Mouse (Mus musculus): ENCODE results near the gene Dis3. TPM values are rescaled to one million over a fixed set of nuclear protein-coding genes. Genes with fewer than 3 reads are reported as not detected.

Gene Dis3
- total RNA-seq (2014; rRNA removed), result 7.3 and 7.8 TPM in 2 replicates
- polyA plus RNA-seq (2012; rRNA removed), result 2.0 and 2.5 TPM in 2 replicates

DNA sequence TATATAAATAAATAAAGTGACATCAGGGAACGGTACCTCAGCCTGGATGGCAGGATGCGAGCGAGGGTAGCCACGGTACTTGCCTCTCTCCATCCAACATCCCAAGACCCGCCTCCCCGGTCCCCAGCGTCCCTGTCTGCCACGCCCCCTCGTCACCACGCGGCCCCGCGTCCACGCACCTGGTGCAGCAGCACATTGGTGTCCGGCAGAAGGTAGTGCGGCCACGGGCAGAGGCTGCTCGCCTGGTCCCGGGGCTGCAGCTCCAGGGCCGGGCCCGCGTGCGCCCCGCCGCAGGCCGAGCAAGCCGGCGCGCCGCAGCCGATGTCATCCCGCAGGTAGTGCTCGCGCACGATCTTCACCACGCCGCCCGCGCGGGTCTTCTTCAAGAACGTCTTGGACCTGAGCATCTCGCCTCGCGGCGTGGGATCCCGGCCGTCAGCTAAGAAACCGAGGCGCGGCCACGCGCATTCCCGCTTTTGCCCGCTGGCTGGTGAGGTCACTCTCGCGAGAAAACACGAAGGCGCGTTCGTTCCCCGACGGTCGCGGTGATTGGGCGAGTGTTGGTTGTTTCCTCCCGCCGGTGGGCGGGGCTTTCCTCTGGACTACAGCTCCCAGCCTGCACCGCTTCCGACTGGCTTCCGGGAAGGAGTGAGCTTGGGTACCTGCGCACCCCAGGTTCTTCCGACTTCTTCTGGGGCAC, at the start of gene Dis3, which contains the start of gene Pibf1:
Gene Dis3, minus strand, starts transcription at position 504 of the 700 bp plus-strand sequence.
Gene Pibf1, plus strand, starts transcription at position 158 of the 700 bp plus-strand sequence.
- TF ChIP-seq CTCF (IDR thresholded peaks at IDR 0.05; ENCODE audit: low read depth, low read length) (no peak), POLR2A (IDR thresholded peaks at IDR 0.05; ENCODE audit: extremely low read depth, insufficient read depth, low read length) (peak; percentile 31; the same call in 1 of the 2 replicates)
- peak within 1 kb of the TSS; percentile 83 for H3K9ac ChIP-seq (ENCODE audit: low read depth, low read length)
- peaks cover 3% of the 10 kb centered on the region; the same call in 1 of the 2 replicates for H3K79me2 ChIP-seq (ENCODE audit: control insufficient read depth, insufficient read depth, low read length)
- no peaks in the 10 kb centered on the region for H3K27me3 ChIP-seq (ENCODE audit: control insufficient read depth, insufficient read depth, low read length)
- peak within 1 kb of the TSS; percentile 87 for H3K4me3 ChIP-seq (ENCODE audit: insufficient read depth, low read depth, low read length)
- no peak within 1 kb of the TSS for H3K27ac ChIP-seq (replicated peaks; ENCODE audit: insufficient read depth, low read depth, low read length)
- H3K36me3 ChIP-seq (ENCODE audit: control insufficient read depth, insufficient read depth, low read length), result peaks cover 15% of the 10 kb centered on the region
- peak; percentile 84 for DNase-seq (ENCODE audit: extremely low read depth, low read depth, low spot score)
- H3K4me1 ChIP-seq (ENCODE audit: control insufficient read depth, insufficient read depth, low read length), result no peaks in the 10 kb centered on the region; the same call in 1 of the 2 replicates
- WGBS, result under 1% methylated on average over 73 of the region's 73 CpGs

- TF ChIP-seq CTCF (IDR thresholded peaks at IDR 0.05; ENCODE audit: low read depth, low read length) (no peak), POLR2A (IDR thresholded peaks at IDR 0.05; ENCODE audit: extremely low read depth, insufficient read depth, low read length) (no peak)
- Histone ChIP-seq H3K36me3 (ENCODE audit: control insufficient read depth, insufficient read depth, low read length) (peaks cover 15% of the 10 kb centered on the region), H3K27ac (replicated peaks; ENCODE audit: insufficient read depth, low read depth, low read length) (no peak overlapping the region), H3K79me2 (ENCODE audit: control insufficient read depth, insufficient read depth, low read length) (no peaks in the 10 kb centered on the region), H3K4me1 (ENCODE audit: control insufficient read depth, insufficient read depth, low read length) (no peaks in the 10 kb centered on the region), H3K27me3 (ENCODE audit: control insufficient read depth, insufficient read depth, low read length) (no peaks in the 10 kb centered on the region), H3K9ac (ENCODE audit: low read depth, low read length) (no peak overlapping the region), H3K4me3 (ENCODE audit: insufficient read depth, low read depth, low read length) (no peak overlapping the region)
- 93% methylated on average over 1 of the region's 1 CpGs for WGBS
- DNase-seq (ENCODE audit: extremely low read depth, low read depth, low spot score), result no peak
Observed at GRCm38 (mm10) chr14:99146841-99147240, 47.3 kb upstream of the Dis3 start.

GRCm38 (mm10) chr14:99141786-99142633, 42.4 kb upstream of the Dis3 start:
- Histone ChIP-seq H3K79me2 (ENCODE audit: control insufficient read depth, insufficient read depth, low read length) (no peaks in the 10 kb centered on the region), H3K27ac (replicated peaks; ENCODE audit: insufficient read depth, low read depth, low read length) (no peak overlapping the region), H3K4me3 (ENCODE audit: insufficient read depth, low read depth, low read length) (no peak overlapping the region), H3K27me3 (ENCODE audit: control insufficient read depth, insufficient read depth, low read length) (no peaks in the 10 kb centered on the region), H3K9ac (ENCODE audit: low read depth, low read length) (no peak overlapping the region), H3K36me3 (ENCODE audit: control insufficient read depth, insufficient read depth, low read length) (peaks cover 12% of the 10 kb centered on the region), H3K4me1 (ENCODE audit: control insufficient read depth, insufficient read depth, low read length) (no peaks in the 10 kb centered on the region)
- WGBS, result 39% methylated on average over 15 of the region's 15 CpGs
- TF ChIP-seq POLR2A (IDR thresholded peaks at IDR 0.05; ENCODE audit: extremely low read depth, insufficient read depth, low read length) (no peak), CTCF (IDR thresholded peaks at IDR 0.05; ENCODE audit: low read depth, low read length) (peak; percentile 96)
- DNase-seq (ENCODE audit: extremely low read depth, low read depth, low spot score), result peak; percentile 57

DNA sequence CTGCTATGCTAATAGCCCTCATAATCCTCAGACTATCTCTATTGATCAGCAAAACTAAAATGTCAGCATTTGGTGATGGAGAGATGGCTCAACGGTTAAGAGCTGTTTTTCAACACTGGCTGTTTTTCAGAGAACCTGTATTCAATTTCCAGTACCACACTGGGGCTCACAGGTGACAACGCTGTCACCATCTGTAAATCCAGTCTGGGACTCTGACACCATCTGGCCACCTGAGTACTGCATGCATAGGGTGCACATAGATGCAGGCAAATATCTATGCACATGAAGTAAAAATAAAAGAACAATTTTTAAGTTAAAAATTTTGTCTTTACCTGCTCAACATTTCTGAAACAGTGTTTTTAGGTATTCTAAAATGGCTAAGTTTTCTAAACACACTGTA, 40.5 kb upstream of the Dis3 start:
- no peak for DNase-seq (ENCODE audit: extremely low read depth, low read depth, low spot score)
- H3K79me2 ChIP-seq (ENCODE audit: control insufficient read depth, insufficient read depth, low read length), result no peaks in the 10 kb centered on the region
- H3K27me3 ChIP-seq (ENCODE audit: control insufficient read depth, insufficient read depth, low read length), result no peaks in the 10 kb centered on the region
- H3K4me3 ChIP-seq (ENCODE audit: insufficient read depth, low read depth, low read length), result no peak overlapping the region
- TF ChIP-seq CTCF (IDR thresholded peaks at IDR 0.05; ENCODE audit: low read depth, low read length), result no peak
- no peak for TF ChIP-seq POLR2A (IDR thresholded peaks at IDR 0.05; ENCODE audit: extremely low read depth, insufficient read depth, low read length)
- H3K36me3 ChIP-seq (ENCODE audit: control insufficient read depth, insufficient read depth, low read length), result peaks cover 23% of the 10 kb centered on the region
- H3K4me1 ChIP-seq (ENCODE audit: control insufficient read depth, insufficient read depth, low read length), result no peaks in the 10 kb centered on the region
- WGBS, result 87% methylated on average over 2 of the region's 2 CpGs
- H3K9ac ChIP-seq (ENCODE audit: low read depth, low read length), result no peak overlapping the region
- no peak overlapping the region for H3K27ac ChIP-seq (replicated peaks; ENCODE audit: insufficient read depth, low read depth, low read length)

- Histone ChIP-seq H3K4me3 (ENCODE audit: insufficient read depth, low read depth, low read length) (no peak overlapping the region), H3K4me1 (ENCODE audit: control insufficient read depth, insufficient read depth, low read length) (no peaks in the 10 kb centered on the region), H3K79me2 (ENCODE audit: control insufficient read depth, insufficient read depth, low read length) (no peaks in the 10 kb centered on the region), H3K27ac (replicated peaks; ENCODE audit: insufficient read depth, low read depth, low read length) (no peak overlapping the region), H3K27me3 (ENCODE audit: control insufficient read depth, insufficient read depth, low read length) (no peaks in the 10 kb centered on the region), H3K36me3 (ENCODE audit: control insufficient read depth, insufficient read depth, low read length) (peaks cover 31% of the 10 kb centered on the region), H3K9ac (ENCODE audit: low read depth, low read length) (no peak overlapping the region)
- DNase-seq (ENCODE audit: extremely low read depth, low read depth, low spot score), result no peak
- 96% methylated on average over 16 of the region's 16 CpGs for WGBS
- TF ChIP-seq POLR2A (IDR thresholded peaks at IDR 0.05; ENCODE audit: extremely low read depth, insufficient read depth, low read length) (no peak), CTCF (IDR thresholded peaks at IDR 0.05; ENCODE audit: low read depth, low read length) (no peak)
Observed at GRCm38 (mm10) chr14:99136297-99136696, 36.7 kb upstream of the Dis3 start.
